Mouse (Mus musculus): ENCODE data around the gene Cbln3. TPM values are rescaled to one million over a fixed set of nuclear protein-coding genes. Genes with fewer than 3 reads are reported as not detected.
A peak's percentile ranks its signal among the peaks of the same experiment; 100 is the strongest.

Cbln3 gene
- polyA plus RNA-seq (2017; shearing (Covaris generic)): not detected

DNA sequence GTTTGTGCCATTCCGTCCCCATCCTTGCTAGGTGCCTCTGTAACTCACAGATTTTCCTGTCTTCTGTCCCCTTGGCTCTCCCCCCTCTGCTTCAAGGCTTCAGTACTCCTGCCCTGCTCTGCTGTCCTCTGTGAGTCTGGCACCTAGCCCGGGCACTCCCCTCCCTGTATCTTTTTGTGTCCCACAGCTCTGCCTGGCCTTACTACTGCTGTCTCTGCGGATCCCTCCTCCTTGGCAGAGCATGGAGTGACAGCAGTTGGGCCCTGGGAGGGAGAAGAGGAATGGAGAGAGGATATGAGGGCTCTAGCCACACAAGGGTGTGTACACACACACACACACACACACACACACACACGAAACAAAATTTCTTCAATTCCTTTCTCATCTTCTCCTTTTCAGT lies at the start of gene Cbln3:
Gene Cbln3 (minus strand): TSS at position 227 of the 400 bp plus-strand sequence.
- ATAC-seq: no peak

DNA sequence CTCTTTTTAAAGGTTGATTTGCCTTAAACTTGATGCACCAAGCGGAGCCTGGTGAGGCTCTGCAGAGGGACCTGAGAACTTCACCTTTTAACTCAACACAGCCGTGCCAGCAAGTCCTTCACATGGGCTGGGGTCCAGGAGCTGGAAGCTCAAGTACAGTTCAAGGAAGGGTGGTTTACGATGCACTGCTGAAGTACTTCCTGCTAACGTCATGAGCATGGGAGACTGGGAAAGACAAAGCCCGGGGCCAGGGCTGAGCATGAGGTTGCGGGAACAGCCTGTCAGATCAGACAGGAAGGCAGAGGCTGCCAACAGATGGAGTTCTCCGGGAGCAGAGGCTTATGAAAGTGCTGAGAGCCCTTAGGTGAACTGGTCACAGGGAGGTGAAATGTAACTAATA lies 49.4 kb upstream of the Cbln3 start:
- no peak for ATAC-seq

DNA sequence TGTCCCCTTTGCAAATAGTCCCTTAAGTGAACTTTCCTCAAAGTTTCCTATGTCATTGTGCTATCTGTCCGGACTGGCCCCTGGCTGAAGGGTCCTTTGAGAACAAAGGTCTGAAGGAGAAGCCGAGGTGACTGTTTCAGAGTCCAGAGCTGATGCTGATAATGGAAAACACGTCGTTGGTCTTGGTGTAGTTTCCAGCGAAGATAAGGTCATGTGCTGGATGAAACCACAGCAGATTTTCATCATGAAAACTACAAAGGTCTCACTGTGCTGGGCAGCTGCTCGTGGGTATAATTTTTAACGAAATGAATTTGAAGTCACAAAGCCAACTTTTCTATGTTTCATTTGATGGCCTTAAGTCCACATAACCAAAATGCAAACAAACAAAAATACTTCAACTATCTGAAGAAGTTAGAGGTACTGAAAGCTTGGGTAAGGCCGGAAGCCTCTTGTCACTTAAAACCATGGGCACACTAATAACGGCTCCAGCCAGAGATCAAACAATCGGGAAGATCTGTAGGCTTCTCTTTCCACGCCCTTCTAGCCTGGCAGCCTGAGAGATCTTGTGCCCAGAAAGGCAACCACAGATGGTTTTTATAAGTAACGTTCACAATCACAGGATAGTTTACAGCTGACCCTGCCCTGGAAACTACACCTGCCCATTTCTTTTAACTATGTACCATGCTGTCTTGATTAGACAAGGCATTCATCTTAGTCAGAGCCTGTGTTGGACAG lies 45.2 kb upstream of the Cbln3 start:
- ATAC-seq: no peak

- no peak for ATAC-seq
Observed at GRCm38 (mm10) chr14:55926847-55927246, 42.7 kb upstream of the Cbln3 start.

DNA sequence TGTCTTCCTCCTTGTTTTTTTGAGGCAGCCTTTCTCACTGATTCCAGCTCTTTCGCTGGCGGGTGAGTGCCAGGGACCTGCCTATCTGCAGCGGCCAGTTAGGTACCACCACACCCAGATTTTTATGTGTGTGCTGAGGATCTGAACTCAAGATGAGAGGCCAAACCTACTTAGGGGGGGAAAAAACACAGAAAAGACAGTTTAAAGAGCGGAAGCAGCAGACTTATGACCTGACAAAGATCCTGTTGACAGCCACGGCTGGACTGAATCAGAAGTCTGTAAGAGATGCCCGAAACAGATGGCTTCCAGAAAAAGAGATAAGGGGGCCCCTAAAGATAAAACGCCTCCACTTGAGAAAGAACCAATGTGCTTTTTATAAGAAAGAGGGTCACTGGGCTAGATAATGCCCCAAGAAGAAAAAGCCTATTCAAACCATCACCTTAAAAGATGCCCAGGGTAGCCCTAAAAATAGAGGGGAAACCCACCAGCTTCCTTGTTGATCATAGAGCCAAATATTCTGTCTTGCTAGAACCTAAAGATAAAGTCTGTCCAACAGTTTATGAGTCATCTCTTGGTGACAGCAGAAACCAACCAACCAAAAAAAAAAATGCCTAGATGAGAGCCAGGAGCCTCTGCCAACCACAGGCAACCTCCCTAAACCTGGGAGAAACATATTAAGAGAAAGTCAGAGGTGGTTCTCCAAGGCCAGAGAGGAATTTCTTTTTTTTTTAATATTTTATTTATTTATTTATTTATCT lies 38.5 kb upstream of the Cbln3 start:
- no peak for ATAC-seq

DNA sequence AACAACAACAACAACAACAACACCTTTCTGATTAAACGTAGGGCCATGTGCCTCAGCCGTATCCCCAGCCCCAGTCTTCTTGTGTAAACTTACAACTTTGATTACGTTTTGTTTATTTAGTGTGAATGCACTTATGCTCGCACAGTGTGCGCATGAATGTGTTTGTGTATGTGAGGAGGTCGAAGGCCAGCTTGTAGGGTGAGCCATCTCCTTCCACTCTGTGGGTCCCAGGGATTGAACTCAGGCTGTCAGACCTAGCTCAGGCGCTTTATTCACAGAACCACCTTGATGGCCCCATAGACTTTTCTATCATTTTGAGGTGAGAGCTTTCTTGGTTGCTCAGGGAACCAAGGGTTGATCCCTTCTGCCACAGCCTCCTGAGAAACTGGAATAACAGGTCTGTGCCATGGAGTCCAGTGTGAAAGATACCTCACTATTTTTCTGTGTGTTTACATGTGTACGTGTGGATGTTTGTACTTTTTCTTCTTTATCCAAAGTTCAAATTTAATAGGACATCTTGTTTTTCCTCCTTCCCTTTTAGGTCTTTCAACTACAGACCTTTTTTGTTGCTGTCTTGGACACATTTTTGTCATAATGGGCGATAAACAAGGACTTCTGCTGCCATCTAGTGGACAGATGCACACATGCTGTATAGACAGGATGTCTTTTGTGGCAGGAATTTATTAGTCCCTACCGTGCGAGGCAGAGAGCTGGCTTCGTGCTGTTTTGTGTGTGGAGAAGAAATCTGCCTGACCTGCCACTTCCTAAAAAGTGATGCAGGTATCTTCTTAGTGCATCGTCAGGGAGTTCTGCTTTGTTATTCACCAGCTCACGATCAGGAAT lies 34.3 kb upstream of the Cbln3 start:
- peak; percentile 82 for ATAC-seq

GRCm38 (mm10) chr14:55913406-55913805 lies 29.2 kb upstream of the Cbln3 start:
- peak; percentile 72 for ATAC-seq

GRCm38 (mm10) chr14:55905518-55905917 lies 21.3 kb upstream of the Cbln3 start:
- peak; percentile 74 for ATAC-seq

DNA sequence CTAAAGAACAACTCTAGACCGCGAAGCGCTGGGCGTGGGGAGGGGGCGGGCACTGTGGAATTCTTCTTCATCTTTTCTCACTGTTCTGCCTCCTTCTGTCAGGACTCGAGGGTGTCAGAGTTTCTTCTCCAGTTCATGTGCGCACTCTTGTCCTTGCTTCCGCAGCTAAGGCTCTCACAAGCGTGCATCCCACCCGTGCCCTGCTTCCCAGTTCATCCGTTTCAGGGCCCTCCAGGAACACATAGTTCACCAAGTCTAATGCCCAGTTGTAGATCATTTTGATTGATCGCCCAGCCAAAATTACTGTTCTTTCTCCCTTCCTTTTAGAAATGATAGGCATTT lies 16.2 kb upstream of the Cbln3 start:
- no peak for ATAC-seq

- ATAC-seq: peak; percentile 97
Observed at GRCm38 (mm10) chr14:55899701-55900413, 15.7 kb upstream of the Cbln3 start, which contains the start of gene Sdr39u1. Gene Sdr39u1 (minus strand): TSS chr14:55900293.

DNA sequence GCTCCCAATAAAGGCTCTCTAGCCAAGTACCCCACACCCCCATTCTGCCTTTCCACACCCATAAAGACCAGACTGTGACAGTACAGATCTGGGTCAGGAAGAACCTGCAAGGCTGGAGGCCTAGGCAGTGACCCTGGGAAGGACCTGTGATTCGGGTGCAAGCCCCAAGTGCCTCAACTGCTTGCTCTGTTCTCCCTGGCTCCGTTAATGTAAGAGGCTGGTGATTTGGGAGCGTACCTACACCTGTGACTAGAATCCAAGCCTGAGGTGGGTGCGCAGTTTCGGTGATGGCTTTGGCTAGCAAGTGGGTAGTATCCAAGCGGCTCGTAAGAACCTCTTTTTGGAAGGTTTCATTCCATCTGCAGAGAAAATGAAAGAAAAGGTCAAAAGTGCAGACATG lies 14.8 kb upstream of the Cbln3 start:
- ATAC-seq: no peak

DNA sequence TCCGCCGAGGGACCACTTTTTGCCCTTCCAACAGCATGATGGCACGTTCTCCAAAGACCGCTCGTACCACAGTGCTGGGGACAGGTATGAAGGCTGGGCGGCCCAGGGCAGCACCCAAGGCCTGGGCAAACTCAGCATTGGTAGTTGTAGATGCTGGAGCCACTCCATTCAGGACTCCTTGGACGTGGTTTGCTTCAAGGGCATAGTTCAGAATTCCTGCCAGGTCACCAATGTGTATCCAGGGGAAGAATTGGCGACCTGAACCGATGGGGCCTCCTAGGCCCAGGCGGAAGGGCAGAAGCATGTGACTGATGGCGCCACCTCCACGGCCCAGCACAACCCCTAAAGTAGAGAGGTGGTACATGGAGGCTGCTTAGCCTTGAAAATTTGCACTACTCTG lies 13.5 kb upstream of the Cbln3 start:
- ATAC-seq: no peak

DNA sequence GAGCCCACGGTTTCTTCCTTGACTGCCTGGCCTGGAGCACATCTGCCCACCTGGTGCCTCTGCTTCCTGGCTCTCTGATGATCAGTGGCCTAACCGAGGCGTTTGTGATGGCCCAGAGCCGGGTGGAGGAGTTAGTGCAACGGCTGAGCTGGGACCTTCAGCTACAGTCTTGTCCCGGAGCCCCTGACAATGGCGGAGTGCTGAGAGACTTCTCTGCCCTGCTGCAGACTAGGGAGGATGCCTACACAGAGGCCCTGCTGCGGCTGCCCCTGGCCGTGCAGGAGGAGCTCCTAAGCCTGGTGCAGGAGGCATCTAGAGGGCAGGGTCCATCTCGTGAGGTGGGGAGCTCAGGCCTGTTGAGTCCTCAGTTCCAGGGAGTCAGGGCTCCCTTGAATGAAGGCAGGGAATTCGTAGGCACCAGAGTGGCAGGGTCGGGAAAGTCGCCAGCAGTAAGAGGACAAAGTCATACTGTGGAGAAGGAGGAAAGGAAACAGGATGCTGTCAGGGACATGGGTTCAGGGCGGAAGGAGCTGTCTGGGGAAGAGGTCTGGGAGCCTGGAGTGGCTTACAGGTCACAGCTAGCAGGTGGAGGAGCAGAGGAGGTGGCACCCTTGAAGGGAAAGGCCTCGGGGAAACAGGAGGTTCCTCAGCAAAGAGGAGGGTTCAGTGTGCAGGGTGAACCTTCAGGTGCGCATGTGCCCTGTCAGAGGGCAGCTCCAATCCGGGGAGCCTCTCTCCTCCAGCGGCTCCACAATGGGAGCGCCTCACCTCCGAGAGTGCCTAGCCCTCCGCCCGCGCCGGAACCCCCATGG lies 2.6 kb upstream of the Cbln3 start:
- ATAC-seq: no peak

DNA sequence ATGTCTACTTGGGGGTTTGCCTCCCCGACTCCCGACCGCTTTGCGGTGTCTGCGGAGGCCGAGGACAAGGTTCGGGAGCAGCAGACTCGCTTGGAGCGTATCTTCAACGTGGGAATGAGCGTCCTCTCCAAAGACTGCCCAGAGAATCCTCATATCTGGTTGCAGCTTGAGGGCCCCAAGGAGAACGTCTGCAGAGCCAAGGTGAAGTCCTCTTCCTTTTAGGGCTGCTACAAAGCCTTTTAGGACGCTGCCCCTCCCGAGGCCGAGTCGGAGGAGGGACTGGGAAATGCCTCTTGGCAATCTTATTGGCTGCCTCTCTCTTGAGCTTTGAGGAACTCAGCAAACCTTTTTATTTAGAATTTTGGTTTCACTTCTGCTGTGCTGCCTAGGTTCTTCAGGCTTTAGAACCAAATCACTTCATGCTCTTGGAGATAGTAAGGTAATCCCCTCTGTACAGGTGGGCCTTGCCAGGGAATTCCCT lies 1.6 kb upstream of the Cbln3 start:
- peak; percentile 45 for ATAC-seq

- peak; percentile 42 for ATAC-seq
Observed at GRCm38 (mm10) chr14:55885114-55885790, 1.1 kb upstream of the Cbln3 start.

DNA sequence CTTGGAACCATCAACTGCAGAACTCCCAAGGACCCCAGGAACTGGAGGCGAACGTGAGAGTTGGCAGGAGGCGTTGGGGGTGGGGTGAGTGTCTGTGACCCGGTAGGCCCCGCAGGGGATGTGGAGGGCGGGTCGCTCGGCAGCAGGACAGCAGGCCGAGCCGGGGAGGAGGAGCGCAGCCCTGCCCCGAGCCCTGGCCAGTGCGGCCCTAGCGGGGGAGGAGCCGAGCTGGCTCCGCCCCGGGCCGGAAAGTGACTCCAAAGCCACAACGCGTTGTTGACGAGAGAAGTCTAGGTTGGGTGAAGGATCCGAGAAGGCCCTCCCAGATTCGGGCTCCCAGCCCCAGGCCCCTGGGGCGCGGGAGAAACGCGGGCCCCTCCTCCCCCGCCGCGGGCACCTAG lies 521 bp upstream of the Cbln3 start, which contains the start of gene Khnyn:
Gene Khnyn (plus strand): TSS at position 235 of the 401 bp plus-strand sequence.
- peak; percentile 71 for ATAC-seq

GRCm38 (mm10) chr14:55883663-55884062 lies 529 bp downstream of the Cbln3 start:
- no peak for ATAC-seq

DNA sequence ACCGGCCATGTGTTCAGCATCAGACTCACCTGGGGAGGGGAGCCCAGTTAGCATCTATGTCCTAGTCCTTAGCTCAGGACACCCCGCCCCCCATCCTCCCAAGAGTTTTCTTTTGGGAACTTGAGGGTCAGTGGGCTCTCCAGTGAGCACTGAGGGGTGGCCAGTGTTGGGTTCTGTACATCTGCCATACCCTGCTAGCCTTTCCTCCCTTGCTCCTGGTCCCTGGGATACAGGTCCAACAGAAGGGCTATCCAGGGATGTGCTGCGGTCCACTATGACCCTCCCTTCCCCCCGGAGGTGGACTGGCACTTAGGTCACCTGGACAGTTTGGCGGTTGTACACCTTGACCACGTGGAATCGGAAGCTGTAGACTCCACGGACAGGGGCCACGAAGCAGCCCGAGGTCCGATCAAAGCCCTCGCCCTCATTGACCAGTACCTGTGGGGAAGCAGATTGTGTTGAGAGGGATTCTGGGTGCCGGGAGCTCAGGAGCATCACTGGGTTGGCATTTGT lies 987 bp downstream of the Cbln3 start:
- no peak for ATAC-seq

DNA sequence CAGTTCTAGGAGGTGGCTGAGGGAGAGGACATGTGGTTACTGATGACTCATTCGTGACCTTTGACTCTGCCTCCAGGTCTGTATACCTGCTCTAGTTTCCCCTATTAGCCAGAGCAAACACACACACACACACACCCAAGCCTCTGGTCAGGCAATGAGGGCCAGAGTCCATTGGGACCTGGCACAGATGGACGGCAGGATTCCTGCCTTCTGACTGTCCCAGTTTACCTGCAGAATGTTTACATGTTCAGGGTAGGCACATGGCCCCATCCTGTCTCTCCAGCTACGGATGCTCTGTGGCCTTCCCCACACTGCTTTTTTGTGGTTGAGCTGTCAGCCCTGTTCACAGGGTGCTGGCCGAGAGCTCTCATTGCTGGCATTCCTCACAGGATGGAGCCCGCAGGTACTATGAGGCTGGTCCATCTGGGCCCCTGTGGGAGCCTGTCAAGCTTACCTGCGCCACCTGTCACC lies 2.0 kb downstream of the Cbln3 start:
- peak; percentile 35 for ATAC-seq

DNA sequence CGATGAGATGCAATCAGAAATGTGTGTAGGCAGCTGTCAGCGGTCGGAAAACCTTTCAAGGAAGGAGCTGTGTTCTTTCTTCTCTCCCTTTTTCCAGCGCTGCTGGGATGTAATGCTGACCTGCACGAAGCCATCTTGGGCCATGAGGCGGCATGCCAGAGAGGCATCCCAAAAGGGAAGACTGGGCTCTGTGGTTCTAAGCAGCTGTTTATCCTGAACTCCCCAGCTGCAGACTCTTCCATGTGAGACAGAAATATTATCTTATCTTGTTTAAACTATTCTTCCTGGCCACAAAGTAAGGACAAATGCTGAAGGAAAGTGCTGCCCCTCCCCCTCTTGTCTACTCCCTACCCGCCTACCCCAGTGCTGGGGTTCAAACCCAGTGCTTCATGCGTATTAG lies 3.2 kb downstream of the Cbln3 start:
- ATAC-seq: no peak

Measured in CD4-positive, CD25-positive, alpha-beta regulatory T cell, adult 4 months (primary cell).